Comparison of ENCODE assay signal across 8 mouse cellular contexts in genomic region chr2:153586515-153587174, GRCm38 (mm10). TPM values are rescaled to one million over a fixed set of nuclear protein-coding genes. Genes with fewer than 3 reads are reported as not detected.
DNase-seq lines count a peak whose midpoint lies in the region; ATAC-seq and TF ChIP-seq lines count a peak whose summit lies in the region.

No protein-coding gene starts in this region.

- no peaks in the 10 kb centered on the region for H3K4me1 ChIP-seq in hindbrain, postnatal 0 days (ENCODE audit: insufficient read depth, low read length)
- H3K4me1 ChIP-seq in megakaryocyte, embryonic 14.5 days = peaks cover 50% of the 10 kb centered on the region

- peak; percentile 84 for ATAC-seq in hindbrain, postnatal 0 days

- no peak overlapping the region; the same call in 1 of the 2 replicates for H3K9ac ChIP-seq in hindbrain, postnatal 0 days (replicated peaks; ENCODE audit: low read length)

- WGBS in hindbrain, postnatal 0 days = 12% methylated on average over 15 of the region's 15 CpGs

- H3K4me2 ChIP-seq in hindbrain, postnatal 0 days (ENCODE audit: low read depth, low read length) = peak overlapping the region; percentile 41

- H3K27me3 ChIP-seq in hindbrain, postnatal 0 days (ENCODE audit: insufficient read depth, low read length) = no peaks in the 10 kb centered on the region
- H3K27me3 ChIP-seq in megakaryocyte, embryonic 14.5 days (replicated peaks) = no peaks in the 10 kb centered on the region

- peak overlapping the region; percentile 45; the same call in 1 of the 2 replicates for H3K4me3 ChIP-seq in gastrocnemius, adult 2 months
- no peak overlapping the region for H3K4me3 ChIP-seq in hindbrain, postnatal 0 days (ENCODE audit: low read length)
- H3K4me3 ChIP-seq in megakaryocyte, embryonic 14.5 days (replicated peaks) = peak overlapping the region; percentile 87

- H3K27ac ChIP-seq in gastrocnemius, adult 2 months = no peak overlapping the region
- 0 out of 2 replicates have a peak overlapping the region, but pooled peaks have one; percentile 0 for H3K27ac ChIP-seq in hindbrain, postnatal 0 days

- no peaks in the 10 kb centered on the region for H3K36me3 ChIP-seq in hindbrain, postnatal 0 days (ENCODE audit: insufficient read depth, low read length)
- peaks cover 6% of the 10 kb centered on the region for H3K36me3 ChIP-seq in megakaryocyte, embryonic 14.5 days (replicated peaks; ENCODE audit: low read length)

- intact Hi-C loops in gastrocnemius, adult 2 months (cut with DNase I) = loop anchor here (1.0 to 5.0 kb wide), 2 partner anchors 108 to 439 kb away; no protein-coding TSS in a partner anchor

- H3K9me3 ChIP-seq in hindbrain, postnatal 0 days (ENCODE audit: low read length) = no peaks in the 10 kb centered on the region
- no peaks in the 10 kb centered on the region for H3K9me3 ChIP-seq in megakaryocyte, embryonic 14.5 days

- DNase-seq in WW6 (ENCODE audit: low read depth, low spot score) = peak; percentile 78
- DNase-seq in cerebellum, postnatal 4 days (ENCODE audit: low spot score in 2 of 2) = peak; percentile 80 to 93
- peak; percentile 79 for DNase-seq in gastrocnemius, adult 2 months
- peak; percentile 93 for DNase-seq in hindbrain, postnatal 0 days (ENCODE audit: low spot score)
- DNase-seq in left cerebral cortex, adult 18-20 months (ENCODE audit: low spot score in 2 of 2) = peak; percentile 72 to 89
- DNase-seq in right cerebral cortex, postnatal 10 days (ENCODE audit: low spot score in 2 of 2) = peak; percentile 79 to 88
- peak; percentile 83 for DNase-seq in urinary bladder, postnatal 14 days (ENCODE audit: low spot score)

- TF ChIP-seq CTCF in gastrocnemius, adult 2 months (IDR thresholded peaks at IDR 0.05) = peak; percentile 96
- TF ChIP-seq CTCF in hindbrain, postnatal 0 days (IDR thresholded peaks at IDR 0.05; ENCODE audit: low read depth) = peak; percentile 99

RNA-seq across cellular contexts. Expression of gene Commd7, which starts 45.9 kb away (rescaled TPM):
- total RNA-seq in gastrocnemius, adult 2 months (2021) = 10 to 100 TPM in 1 of 2 experiments, 1 to 10 TPM in 1; 8.1 to 11.9 TPM
- total RNA-seq in hindbrain, postnatal 0 days (2014; rRNA removed) = 21.2 and 25.7 TPM in 2 replicates
- 88.0 and 93.4 TPM in 2 replicates for polyA plus RNA-seq in hindbrain, postnatal 0 days (2015; fragmentation: Nextera tagmentation; extraction: Ambion mirVana)
- total RNA-seq in left cerebral cortex, adult 18-20 months (2021) = 10 to 100 TPM; 28.7 to 30.3 TPM
- polyA plus RNA-seq in megakaryocyte, embryonic 14.5 days (2012; ENCODE audit: insufficient read depth, low replicate concordance) = 17.9 and 24.1 TPM in 2 replicates

RNA-seq across cellular contexts. Expression of gene Nol4l, which starts 56.9 kb away (rescaled TPM):
- total RNA-seq in gastrocnemius, adult 2 months (2021) = 1 to 10 TPM; 1.0 to 1.2 TPM
- total RNA-seq in hindbrain, postnatal 0 days (2014; rRNA removed) = 68.3 and 80.8 TPM in 2 replicates
- polyA plus RNA-seq in hindbrain, postnatal 0 days (2015; fragmentation: Nextera tagmentation; extraction: Ambion mirVana) = 23.7 and 24.2 TPM in 2 replicates
- total RNA-seq in left cerebral cortex, adult 18-20 months (2021) = 10 to 100 TPM; 44.0 to 55.2 TPM
- polyA plus RNA-seq in megakaryocyte, embryonic 14.5 days (2012; ENCODE audit: insufficient read depth, low replicate concordance) = 10.6 and 40.8 TPM in 2 replicates

Comparison
In these comparisons a context has a peak if more than half of its experiments do, and no peak if none do; other contexts are left out.
1. RNA of gene Nol4l, which starts 56.9 kb away (total RNA-seq): 68.3 to 80.8 TPM in hindbrain, postnatal 0 days and 44.0 to 55.2 TPM in left cerebral cortex, adult 18-20 months; 1.0 to 1.2 TPM in gastrocnemius, adult 2 months; every median in the first group is over 10 times any median in the second.
2. Peak in every context shown above with its lines, with median percentiles within 50 percentile points of each other: DNase-seq.